Mouse (Mus musculus): ENCODE results near the gene Guca1a.
"Not testable (repeated sequence)": the region's sequence is repeated elsewhere in the genome, so short reads cannot be mapped to it uniquely, and the experiment has no call there.

Guca1a gene

DNA sequence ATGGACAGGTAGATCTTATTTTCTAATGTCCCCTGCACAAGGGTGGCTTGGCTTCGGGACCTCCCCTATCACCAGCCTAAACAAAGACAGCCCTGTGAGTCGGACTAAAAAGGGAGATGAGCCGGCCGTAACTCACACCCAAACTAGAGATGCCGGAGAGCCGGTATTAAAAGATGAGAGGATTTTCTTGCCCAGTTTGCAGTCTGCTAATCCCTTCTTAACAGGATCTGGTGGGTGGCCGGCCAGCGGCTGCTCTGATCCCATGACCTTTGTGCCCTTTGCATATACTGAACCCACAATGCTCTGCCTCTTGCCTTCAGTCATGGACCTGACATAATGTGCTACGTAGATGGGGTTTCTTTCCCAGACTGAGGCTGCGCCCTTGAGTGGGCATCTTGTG, at the start of gene Guca1a:
Gene Guca1a (minus strand): TSS at position 134 of the 400 bp plus-strand sequence.
- DNase-seq (ENCODE audit: low read depth, low spot score): no peak

DNA sequence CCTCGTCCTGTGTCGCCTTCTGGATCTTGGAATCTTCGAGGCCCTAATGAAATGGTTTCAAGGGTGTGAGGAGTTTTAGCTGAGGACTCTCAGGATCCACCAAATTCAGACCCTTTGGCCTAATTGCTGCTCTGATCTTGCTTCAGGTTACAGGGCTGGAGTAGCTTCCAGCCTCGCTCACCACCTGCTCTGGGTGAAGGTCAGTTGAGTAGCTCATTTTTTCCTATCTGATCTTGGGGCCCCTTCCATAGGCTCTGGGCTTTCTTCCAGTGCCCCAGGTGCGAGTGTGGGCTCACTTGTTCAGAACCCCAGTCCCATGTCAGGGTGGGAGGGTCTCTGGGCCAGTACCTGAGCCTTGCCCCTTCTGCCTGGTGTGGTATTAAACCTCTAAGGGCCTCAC, 49.0 kb upstream of the Guca1a start:
- no peak for DNase-seq (ENCODE audit: low read depth, low spot score)

DNA sequence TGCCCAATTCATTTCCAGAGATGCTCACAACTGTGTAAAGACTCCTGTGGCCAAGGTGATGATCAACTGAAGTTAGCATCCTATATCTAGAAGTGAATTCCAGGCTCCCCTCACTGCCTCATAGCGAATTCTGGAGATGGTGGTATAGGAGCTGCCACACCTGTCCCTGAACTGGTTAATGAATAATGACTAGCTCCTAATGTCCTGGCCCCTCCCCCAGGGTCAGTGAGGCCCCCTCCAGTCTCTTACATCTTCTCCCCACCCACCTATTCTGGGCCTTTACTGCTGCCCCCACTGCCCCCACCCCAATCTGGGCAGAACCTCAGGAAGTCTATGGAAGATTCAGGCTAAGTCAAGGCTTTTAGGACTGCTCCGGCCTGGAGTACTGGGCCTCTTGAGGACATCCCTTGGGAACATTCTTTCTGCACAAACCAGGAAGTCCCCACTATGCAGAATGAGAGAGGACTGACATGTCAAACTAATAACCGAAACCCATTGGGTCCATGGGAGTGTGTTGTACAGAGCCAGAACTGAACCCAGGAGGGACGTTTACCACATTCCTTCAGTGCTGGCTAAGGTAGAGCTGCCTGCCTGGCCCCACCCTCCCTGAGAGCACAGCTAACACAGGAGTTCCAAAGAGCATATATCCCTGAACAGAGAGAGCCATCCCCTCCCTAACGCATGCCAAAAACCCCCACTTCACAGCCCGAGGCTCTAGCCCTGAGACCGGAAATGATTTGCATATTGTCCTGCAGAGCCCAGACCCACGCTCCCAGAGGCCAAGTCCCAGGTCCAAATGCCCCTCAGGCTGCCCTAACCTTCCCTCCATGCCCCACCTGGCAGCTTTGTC, 48.4 kb upstream of the Guca1a start:
- DNase-seq (ENCODE audit: low read depth, low spot score): no peak

DNA sequence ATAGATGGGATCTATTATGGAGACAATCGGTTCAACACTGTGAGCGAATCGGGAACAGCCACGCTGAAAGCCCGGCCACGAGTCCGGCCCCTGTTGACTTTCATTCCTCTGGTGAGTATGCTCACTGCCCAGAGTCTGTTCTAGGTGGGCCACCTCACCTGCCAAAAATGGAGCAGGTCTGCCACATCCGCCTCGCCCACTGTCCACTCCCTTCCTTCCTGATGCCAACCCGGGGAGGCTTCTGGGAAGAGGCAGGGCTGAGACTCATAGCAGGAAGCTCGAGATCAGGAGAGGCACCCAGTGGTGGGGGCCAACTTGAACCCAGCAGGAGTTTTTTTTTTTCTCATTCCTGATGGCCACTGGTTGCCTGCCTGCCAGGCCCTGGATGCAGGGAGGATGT, 46.2 kb upstream of the Guca1a start:
- DNase-seq (ENCODE audit: low read depth, low spot score): no peak

DNA sequence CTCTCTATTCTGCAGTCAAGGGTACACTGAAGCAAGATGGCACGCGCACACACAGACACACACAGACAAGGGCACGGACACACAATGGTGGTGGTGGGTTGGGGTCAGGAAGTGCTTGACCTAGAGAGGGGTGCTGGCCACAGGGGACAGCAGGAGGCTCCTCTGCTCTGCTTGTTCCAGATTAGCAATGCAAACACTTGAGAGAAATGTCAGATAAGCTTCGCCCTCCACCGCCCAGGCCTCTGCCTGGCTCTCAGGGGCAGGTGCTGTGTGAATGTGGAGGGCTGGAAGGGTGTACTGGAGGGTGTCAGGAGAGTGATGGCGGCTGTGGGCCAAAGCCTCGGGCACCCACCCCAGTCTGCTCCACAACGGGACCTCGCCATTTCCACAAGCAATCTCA, 45.6 kb upstream of the Guca1a start:
- no peak for DNase-seq (ENCODE audit: low read depth, low spot score)

DNA sequence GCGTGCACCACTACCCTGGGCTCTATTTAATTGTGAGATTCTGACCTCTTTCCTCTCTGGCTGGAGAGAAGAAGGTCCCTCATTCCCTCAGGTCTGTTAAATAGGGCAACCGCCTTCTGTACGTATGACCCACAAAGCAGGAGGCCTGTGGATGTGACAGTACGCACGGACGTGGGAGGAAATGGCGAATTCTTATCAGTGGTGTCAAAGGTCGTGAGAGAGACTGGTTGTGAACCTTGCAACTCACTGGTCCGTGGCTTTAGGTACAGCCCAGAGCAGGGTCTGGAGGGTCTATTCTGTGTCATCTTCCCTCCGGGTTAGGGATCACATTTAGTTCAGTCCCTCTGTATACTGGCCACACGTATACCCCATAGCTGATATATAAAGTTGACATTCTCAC, 45.1 kb upstream of the Guca1a start:
- DNase-seq (ENCODE audit: low read depth, low spot score): no peak

DNA sequence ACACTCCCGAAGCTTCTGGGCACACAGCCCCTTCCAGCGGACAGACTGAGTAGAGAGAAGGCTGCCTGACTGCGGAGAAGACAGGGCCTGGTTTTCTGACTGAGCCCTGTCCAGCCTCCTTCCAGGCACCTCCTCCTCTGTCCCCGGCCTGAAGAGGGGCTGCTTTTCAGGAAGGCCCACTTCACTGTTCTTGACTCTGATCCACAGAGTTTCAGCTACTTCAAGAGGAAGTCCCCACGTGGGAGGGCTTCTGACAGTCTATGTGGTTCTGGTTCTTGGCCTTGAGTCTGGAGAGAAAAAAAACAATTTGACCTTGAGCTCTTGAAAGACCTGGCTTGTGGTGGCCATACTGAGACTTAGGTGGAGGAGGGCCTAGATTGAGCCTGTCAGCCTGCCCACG, 43.7 kb upstream of the Guca1a start:
- no peak for DNase-seq (ENCODE audit: low read depth, low spot score)

DNA sequence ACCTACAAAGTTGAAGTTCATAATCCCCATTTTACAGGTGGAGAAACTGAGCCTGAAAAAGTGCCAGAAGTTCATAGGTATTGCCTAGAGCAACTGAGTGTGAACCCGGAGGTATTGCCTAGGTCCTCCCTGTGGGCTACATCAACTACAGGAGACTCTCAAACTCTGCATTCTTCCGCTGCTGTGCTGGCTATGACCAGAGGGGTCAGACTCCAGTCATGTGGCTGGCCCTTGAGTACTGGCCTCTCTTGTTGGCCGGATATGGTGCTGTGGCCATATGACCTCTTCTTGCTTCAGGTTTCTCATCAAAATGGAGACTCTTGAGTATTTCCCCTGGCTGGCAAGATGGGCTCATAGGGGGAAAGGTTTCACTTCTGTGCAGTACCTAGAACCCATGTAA, 41.9 kb upstream of the Guca1a start:
- DNase-seq (ENCODE audit: low read depth, low spot score): no peak

DNA sequence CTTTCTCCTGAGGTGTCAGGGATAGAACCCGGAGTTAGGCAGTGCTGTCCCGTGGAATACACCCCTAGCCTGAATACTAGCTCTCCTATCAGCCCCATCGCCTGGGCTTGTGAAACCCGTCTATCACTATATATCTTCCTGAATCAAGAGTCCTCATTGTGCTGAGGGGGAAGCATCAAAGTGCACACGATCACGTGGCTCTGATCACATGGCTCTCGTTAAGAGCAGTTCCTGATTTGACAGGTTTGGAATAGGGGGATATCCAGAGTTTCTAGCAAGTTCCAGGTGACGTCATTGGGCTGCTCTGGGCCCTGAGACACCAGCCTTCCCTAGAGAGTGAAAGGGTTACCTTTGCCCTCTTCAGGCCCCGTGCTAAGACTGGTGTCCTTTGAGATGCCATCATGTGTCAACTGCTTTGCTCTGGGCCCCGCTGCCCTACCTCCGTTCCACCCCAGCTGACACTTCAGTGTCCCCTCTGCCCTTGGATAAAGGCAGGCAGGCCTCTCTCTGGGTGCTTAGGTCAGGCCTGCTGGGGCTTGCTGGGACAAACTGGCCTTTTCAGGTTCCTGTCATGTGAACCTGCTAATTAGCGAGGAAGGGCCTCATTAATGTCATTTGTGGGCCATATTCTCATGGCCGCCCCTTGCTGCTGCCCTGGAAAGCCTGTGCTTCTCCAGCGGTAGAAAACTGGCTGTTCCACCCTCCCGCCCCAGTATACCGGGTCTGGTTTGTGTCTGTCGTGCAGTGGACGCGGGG, 41.1 kb upstream of the Guca1a start:
- no peak for DNase-seq (ENCODE audit: low read depth, low spot score)

DNA sequence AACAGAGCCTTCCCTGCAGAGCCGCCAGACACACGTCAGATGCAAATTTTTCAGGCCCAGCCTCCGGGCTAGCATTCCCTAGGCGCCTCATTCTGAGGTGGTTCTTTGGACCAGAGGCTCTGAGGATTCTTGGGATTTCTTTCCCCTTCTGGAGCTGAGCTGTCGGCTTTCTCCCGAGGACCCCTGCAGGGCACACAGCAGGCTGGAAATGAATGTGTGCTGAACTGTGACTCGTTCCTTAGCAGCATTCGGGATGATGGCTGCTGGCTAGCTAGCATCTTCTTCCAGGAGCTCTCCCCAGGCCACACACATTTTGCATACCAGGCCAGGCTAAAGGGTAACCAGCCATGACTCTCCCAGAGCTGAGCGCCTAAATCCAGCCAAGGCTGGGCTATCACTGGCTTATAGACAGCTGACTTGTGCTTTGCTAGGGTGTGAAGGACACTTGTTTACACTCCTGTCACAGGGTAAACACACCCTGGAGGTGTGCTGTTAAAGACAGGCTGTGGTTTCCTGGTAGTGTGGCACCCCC, 40.0 kb upstream of the Guca1a start:
- peak; percentile 80 for DNase-seq (ENCODE audit: low read depth, low spot score)

DNA sequence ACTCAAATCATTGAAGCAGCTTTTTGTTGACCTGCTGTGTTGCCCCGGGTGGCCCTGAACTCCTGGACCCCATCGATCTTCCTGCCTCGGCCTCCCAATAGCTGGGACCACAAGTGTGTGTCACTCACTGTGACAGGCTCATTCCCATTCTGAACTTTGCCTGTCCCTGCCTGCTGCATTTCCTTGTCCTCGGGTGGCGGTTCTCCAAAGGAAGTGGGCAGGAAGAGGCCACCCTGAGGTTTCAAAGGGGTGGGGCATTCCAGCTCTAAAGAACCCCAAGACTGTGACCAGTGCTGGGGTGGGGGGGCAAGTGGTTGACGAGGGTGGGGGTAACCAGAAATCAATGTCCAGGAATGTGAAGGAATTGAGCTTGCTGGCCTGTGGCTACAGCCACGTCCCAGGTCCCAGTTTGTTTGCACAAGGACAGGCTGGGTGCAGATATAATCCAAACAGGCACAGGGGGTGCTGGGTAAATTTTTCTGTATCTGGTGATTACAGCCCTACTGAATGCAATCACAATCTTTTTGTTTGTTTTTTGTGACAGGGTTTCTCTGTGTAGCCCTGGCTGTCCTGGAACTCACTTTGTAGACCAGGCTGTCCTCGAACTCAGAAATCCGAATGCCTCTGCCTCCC, 39.1 kb upstream of the Guca1a start:
- DNase-seq (ENCODE audit: low read depth, low spot score): no peak

DNA sequence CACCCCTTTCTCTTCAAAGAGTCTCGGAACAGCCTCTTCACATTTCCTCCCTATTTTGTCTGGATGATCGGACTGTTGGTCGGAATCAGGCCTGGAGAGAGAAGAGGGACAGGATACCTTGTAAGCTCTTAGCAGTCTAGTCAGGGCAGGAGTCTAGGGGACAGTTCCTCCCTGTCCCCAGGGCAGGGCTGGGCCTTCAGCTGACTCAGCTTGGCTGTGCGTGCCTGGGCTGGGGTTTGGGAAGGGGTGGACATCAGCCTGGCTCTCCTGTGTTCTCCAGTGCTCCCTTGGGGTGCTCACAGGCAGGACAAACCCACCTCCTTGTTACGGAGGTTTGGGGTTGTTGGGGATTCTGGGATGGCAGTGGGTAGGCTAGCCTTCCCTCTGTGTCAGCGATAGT, 38.2 kb upstream of the Guca1a start:
- no peak for DNase-seq (ENCODE audit: low read depth, low spot score)

DNA sequence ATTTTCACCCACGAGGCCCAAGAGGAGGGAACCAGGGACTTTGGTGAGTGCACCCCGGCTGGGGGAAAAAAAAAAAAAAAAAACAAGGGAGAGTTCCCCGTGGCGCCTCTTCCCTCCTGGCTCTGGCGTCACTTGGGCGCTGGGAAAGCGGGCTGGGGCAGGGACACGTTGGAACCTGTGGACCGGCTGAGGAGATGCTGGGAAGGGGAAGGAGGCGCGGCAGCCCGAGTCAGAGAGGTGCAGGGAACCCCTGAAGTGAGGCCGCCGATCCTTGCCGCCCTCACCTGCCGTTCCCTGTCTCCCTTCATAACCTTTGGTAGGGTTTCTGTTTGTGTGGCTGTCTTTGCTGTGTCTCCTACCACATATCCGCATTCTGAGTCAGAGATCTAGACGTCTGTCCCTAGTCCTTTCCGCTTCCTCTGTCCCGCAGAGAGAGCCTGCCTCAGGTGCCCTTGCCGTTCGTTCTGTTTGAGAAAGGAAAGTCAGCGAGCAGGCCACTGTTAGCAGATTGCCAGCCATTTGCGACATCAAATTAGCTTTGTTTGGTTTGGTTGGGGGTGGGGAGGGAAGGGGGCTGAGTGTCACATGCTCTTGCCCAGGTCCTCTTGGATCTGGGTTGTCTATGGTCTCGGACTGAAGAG, 36.6 kb upstream of the Guca1a start, which contains the start of gene 1700001C19Rik:
Gene 1700001C19Rik (minus strand): TSS at position 470 of the 641 bp plus-strand sequence.
- DNase-seq (ENCODE audit: low read depth, low spot score): peak; percentile 48

DNA sequence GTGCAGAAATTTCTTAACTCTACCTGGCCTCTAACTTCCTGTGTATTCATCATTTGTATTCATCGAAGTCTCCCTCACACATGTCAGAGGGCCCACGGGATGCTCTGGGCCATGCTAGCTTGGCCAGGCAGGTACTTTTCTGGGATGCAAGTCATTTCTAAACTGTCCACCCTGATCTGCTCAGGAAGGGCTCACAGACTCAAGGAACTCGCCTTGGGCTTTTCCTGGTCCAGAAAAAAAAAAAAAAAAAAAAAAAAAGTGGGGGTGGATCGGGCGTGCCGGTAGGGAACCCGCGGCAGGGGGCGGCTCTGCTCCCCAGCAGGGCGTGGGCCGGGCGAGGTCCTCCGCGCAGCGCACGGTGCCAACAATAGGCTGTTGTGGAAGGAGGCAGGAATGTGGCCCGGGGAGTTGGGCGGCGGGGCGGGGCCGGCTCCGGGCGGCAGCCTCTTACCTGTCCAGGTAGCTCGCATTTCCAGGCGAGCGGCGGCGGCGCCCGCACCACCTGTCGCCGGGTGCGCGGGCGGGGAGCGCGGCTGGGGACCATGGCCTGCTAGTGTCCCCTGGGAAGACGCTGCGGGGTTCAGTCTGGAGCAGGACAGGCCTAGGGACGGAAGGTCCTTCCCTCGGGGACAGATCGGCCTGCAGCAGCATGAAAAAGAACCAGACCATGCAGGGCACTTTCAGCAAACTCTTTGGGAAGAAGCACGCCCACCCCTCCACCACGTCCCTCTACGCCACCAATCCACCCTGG, 35.9 kb upstream of the Guca1a start, which contains the start of gene AI661453:
Gene AI661453 (plus strand): TSS at position 460 of the 751 bp plus-strand sequence.
- peak; percentile 80 for DNase-seq (ENCODE audit: low read depth, low spot score)

DNA sequence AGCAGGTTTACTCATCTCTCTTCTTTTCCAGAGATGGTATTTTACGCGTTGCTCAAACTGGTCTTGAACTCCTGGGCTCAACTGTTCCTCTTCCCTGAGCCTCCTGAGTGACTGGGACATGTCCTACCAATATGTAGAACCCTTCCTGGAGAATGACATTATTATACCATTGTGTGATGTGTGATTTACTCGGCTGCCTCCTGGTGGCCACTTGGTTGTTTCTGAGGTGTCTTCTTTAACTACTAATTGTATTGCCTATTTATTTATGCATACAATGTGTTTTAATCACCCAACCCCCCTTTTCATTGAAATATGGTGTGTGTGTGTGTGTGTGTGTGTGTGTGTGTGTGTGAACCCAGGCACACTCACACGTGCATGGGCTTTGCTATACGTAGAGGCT, 30.4 kb upstream of the Guca1a start:
- DNase-seq (ENCODE audit: low read depth, low spot score): no peak

DNA sequence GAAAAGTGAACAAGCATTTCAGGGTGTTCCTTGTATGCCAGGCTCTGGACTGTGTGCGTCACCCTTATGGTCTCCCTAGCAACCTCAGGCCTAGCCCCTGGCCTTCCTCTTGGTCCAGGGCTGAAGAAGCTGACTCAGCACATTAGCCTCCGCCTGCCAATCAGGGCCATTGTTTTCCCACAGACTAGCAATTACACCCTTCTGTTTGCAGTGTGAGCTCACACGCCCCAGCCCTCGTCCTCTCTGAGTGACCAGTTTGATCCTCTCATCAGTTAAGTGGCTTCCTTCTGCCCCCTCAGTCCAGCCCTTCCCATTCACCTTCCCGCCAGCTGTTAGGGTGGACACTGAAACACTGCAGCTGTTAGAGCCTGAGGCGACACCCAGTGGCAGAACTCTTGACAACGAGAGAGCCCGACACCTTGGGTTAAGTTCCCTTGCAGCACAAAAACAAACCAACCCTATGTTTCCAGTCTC, 28.5 kb upstream of the Guca1a start:
- no peak for DNase-seq (ENCODE audit: low read depth, low spot score)

DNA sequence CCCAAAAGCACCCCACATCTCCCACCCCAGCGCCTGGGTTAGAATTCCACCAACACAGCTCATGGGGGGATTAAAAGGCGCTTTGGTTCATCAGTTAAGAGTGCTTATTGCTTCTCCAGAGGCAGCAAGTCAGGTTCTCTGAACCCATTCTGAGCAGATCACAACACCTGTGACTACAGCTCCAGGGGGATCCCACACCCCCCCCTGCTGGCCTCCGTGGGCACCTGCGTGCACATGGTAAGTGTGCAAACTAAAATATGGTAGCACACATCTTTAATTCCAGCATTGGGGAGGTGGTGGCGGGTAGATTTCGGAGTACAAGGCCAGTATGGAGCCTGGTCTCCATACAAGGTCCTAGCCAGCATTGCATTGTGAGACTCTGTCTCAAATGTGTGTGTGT, 26.9 kb upstream of the Guca1a start:
- no peak for DNase-seq (ENCODE audit: low read depth, low spot score)

DNA sequence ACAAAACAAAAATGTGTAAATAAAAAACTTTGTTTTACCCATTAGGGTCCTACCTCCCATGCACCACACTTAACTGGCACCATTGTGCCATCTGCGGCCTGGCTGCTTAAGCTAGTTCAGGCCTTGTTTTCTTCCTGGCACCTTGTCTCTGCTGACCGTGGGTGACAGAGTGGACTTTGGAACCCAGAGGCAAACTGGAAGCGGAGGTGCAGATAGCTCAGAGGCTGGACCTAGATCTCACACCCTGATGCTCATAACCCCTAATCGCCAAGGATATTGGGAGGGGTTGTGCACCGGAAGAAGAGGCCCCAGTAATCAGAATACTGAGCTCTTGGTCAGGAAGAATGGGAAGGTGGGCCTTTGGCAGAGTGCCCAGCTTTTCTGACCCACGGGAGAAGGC, 23.8 kb upstream of the Guca1a start:
- DNase-seq (ENCODE audit: low read depth, low spot score): no peak

DNA sequence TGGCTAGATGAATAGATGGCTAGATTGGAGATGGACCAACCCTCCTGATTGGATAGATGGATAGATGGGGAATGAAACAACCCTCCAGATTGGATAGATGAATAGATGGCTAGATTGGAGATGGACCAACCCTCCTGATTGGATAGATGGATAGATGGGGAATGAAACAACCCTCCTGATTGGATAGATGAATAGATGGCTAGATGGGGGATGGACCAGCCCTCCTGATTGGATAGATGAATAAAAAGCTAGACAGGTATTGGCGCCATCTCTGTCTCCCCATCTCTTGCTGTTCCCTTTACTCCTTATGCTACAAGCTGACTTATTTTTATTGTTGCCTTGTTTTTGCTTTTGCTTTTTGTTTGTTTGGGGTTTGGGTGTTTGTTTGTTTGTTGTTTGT, 22.2 kb upstream of the Guca1a start:
- not testable (repeated sequence) for DNase-seq (ENCODE audit: low read depth, low spot score)

DNA sequence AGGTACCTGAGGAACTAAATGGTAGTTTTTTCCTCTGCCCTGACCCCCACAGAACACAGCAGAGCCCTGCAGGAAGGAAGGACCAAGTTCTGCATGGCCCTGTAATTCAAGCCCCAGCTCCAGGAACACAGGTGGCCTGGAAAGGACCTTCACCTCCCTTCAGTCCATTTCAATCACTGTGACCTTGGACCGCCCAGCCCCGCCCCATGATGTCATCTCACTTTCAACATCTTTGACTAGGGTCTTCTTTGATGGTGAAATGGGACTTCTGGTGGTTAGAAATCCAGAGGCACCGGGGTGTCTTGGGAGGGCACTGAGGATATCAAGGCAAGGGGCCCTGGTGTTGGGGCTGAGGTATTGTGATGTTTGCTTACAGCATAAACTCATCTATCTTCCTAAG, 21.2 kb upstream of the Guca1a start:
- DNase-seq (ENCODE audit: low read depth, low spot score): peak; percentile 60

DNA sequence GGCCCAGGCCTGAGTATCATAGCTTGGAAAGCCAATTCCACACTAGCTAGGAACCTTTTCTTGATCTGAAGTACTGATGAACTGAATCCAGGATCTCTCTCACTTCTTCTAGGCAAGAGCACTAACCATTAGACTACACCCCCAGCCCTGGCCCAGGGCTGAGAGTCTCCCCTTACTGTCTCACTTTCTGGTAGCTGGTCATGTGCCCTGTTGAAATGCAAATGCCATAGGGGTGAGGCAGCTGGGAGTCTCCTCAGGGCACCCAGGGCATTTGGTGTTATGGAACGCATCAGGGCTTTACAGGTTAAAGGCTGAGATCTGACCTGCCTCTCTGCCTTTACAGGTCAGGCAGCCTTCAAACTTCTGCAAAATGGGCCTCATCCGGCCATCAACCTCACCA, 19.8 kb upstream of the Guca1a start:
- peak; percentile 21 for DNase-seq (ENCODE audit: low read depth, low spot score)

Measured in ES-CJ7 (cell line).